Mouse (Mus musculus): ENCODE results near the gene Lman2.
A peak's percentile ranks its signal among the peaks of the same experiment; 100 is the strongest.

- peak; percentile 45 for TF ChIP-seq CTCF (IDR thresholded peaks at IDR 0.05)
- no peak for TF ChIP-seq EP300 (IDR thresholded peaks at IDR 0.05)
Observed at GRCm38 (mm10) chr13:55330567-55331400, 31.8 kb downstream of the Lman2 start.
